Mouse (Mus musculus) heart, embryonic 13.5 days (tissue): Measurements from ENCODE around the gene Xpr1. TPM values are rescaled to one million over a fixed set of nuclear protein-coding genes. Genes with fewer than 3 reads are reported as not detected.
A peak's percentile ranks its signal among the peaks of the same experiment; 100 is the strongest.

ENCODE experiments used
- ATAC-seq: fragments of 200-750 bp; cut with Nextera tagmentation; 2 replicates; pipeline ENCODE4 v1.8.0; 2017; ENCODE audit warnings: moderate TSS enrichment; ENCODE audit not compliant: insufficient number of reproducible peaks, low FRiP score, low TSS enrichment; ENCODE audit errors: extremely low read depth
- H3K27ac ChIP-seq: fragments of 300-500 bp; sonication (generic); replicated peaks from 2 replicates; pipeline ENCODE4 v1.5.1; 2015; ENCODE audit warnings: moderate library complexity, mild to moderate bottlenecking, inconsistent platforms
- H3K27me3 ChIP-seq: fragments of 300-500 bp; sonication (generic); replicated peaks from 2 replicates; pipeline ENCODE4 v1.6.1; 2015; ENCODE audit warnings: mild to moderate bottlenecking, inconsistent platforms
- H3K36me3 ChIP-seq: fragments of 300-500 bp; sonication (generic); 2 replicates; pipeline ENCODE4 v1.6.1; 2015; ENCODE audit warnings: mild to moderate bottlenecking, inconsistent platforms
- H3K4me1 ChIP-seq: fragments of 300-500 bp; sonication (generic); 2 replicates; pipeline ENCODE4 v1.6.1; 2015; ENCODE audit warnings: inconsistent platforms
- H3K4me2 ChIP-seq: fragments of 300-500 bp; sonication (generic); 2 replicates; pipeline ENCODE4 v1.6.1; 2015; ENCODE audit warnings: inconsistent platforms, mild to moderate bottlenecking, moderate library complexity
- H3K4me3 ChIP-seq: fragments of 300-500 bp; sonication (generic); 2 replicates; pipeline ENCODE4 v1.5.1; 2015; ENCODE audit warnings: moderate library complexity, mild to moderate bottlenecking, inconsistent platforms
- H3K9ac ChIP-seq: fragments of 300-500 bp; sonication (generic); 2 replicates; pipeline ENCODE4 v1.6.1; 2015; ENCODE audit warnings: inconsistent platforms, mild to moderate bottlenecking, moderate library complexity
- H3K9me3 ChIP-seq: fragments of 300-500 bp; sonication (generic); 2 replicates; pipeline ENCODE4 v1.6.1; 2016; ENCODE audit warnings: inconsistent platforms
- WGBS: fragments of 180-500 bp; shearing (Covaris S2); methylation state at CpG from one replicate; pipeline ENCODE4 v1.1.7; 2015; ENCODE audit warnings: mixed read lengths; 5-methylcytosine and 5-hydroxymethylcytosine counted together
- polyA plus RNA-seq: library from polyadenylated mRNA; unstranded; fragments of >200 nt; fragmentation: Nextera tagmentation; extraction: Ambion mirVana; gene quantifications from 2 replicates; pipeline ENCODE4 v1.2.1, GENCODE M21; 2015

Xpr1 gene
- polyA plus RNA-seq, 1 experiment from 2014 or later = 9.5 TPM

DNA sequence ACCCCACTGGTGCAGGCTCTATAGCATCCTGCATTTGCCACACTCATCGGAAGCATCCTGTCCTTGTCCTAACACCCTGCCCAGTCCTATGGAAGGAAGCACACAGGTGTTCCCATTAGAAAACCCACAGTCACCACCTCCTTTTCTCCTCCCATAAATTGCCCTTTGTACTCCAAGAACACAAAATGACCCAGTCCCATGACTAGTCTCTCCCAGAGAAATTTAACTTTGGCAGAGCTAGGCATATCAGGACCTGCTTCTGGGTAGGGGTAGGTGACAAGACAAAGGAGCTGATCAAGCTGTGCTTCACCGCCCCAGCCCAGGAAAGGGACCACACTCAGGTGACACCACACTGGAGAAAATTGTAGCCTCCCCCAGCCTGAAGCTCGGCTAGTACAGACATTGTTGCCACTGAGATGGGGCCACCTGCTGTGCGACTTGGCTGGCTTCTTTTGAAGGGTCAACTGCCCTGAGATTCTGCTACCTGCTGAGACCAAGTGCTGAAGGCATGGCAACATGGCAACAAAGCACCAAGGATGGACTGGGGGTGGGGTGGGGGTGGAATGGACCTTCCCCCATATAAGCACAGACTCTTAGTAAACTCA is 166.6 kb downstream of the Xpr1 start:
- Histone ChIP-seq H3K36me3 (no peaks in the 10 kb centered on the region), H3K9ac (no peak overlapping the region), H3K4me1 (peaks cover 18% of the 10 kb centered on the region), H3K27ac (no peak overlapping the region), H3K4me2 (no peak overlapping the region), H3K4me3 (no peak overlapping the region), H3K27me3 (peaks cover 3% of the 10 kb centered on the region; the same call in 1 of the 2 replicates), H3K9me3 (no peaks in the 10 kb centered on the region)
- ATAC-seq = no peak
- 44% methylated on average over 4 of the region's 4 CpGs for WGBS

DNA sequence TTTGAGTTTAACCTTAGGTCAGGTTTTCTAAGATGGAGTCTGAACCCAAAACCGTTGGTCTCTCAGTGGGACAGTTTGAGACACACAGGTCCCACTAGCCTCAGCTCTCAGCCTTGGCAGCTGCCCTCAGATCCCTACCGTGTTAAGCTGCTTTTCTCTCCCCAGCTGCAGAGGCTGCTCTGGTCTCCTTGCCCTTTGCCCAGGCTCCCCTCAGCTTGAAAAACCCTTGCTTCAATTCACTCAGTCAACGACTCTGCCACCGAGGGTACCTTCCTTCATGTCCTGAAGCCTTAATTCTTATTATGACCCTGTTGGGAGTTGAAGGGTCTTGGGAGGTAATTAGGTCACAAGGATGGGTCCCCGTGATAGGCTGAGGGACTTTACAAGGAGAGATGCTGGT is 167.3 kb downstream of the Xpr1 start:
- Histone ChIP-seq H3K9me3 (no peaks in the 10 kb centered on the region), H3K36me3 (no peaks in the 10 kb centered on the region), H3K9ac (no peak overlapping the region), H3K4me3 (no peak overlapping the region), H3K27ac (no peak overlapping the region), H3K27me3 (peaks cover 3% of the 10 kb centered on the region; the same call in 1 of the 2 replicates), H3K4me1 (peaks cover 22% of the 10 kb centered on the region), H3K4me2 (no peak overlapping the region)
- WGBS = 44% methylated on average over 5 of the region's 5 CpGs
- no peak for ATAC-seq

DNA sequence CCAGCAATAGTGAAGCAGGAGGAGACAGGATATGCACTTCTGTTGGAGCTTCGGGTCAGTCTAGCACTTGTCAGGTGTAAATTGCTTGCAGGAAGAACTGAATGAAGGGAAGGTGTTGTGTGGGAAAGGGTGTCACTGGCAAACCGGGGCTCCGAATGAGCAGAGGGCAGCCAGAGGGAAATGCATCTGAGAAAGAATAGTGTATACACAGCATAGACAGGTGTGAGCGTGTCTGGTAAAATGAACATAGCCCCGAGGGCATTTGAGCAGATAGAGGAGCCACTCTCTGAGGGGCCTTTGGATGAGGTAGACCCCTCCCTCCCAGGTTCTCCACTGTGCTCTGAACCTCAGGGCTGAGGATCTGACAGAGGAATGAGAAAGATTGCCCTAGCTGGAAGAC is 169.2 kb downstream of the Xpr1 start:
- no peak overlapping the region for H3K4me2 ChIP-seq
- 31% methylated on average over 5 of the region's 5 CpGs for WGBS
- ATAC-seq = no peak

DNA sequence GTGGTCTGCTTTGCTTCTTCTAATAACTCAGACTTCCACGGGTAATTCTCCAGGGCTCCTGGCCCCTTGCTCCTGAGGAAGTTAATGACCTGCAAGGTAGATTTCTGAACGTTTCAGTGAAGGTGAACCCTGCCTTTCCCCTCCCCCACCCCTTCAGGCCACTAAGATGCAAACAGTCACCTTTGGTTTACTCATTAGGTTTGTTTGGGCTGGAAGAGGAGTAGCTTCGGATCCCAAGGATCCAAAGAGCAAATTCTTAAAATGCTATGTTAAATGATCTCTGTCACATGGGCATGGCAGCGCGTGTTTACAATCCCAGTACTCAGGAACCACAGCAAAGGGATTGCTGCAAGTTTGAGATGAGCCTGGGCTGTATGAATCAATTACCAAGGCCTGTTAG is 169.8 kb downstream of the Xpr1 start:
- Histone ChIP-seq H3K27me3 (peaks cover 3% of the 10 kb centered on the region; the same call in 1 of the 2 replicates), H3K9ac (no peak overlapping the region), H3K4me3 (no peak overlapping the region), H3K4me2 (no peak overlapping the region), H3K9me3 (no peaks in the 10 kb centered on the region), H3K36me3 (0 out of 2 replicates have a peak, but pooled peaks cover 2% of the 10 kb centered on the region), H3K4me1 (peaks cover 23% of the 10 kb centered on the region), H3K27ac (no peak overlapping the region)
- 30% methylated on average over 5 of the region's 5 CpGs for WGBS
- ATAC-seq = no peak

More for the DNA sequence above, 169.2 kb downstream of the Xpr1 start:
- Histone ChIP-seq H3K27me3 (peaks cover 3% of the 10 kb centered on the region; the same call in 1 of the 2 replicates), H3K9ac (no peak overlapping the region), H3K4me3 (no peak overlapping the region), H3K36me3 (no peaks in the 10 kb centered on the region), H3K4me1 (peaks cover 25% of the 10 kb centered on the region), H3K9me3 (no peaks in the 10 kb centered on the region), H3K27ac (no peak overlapping the region)

DNA sequence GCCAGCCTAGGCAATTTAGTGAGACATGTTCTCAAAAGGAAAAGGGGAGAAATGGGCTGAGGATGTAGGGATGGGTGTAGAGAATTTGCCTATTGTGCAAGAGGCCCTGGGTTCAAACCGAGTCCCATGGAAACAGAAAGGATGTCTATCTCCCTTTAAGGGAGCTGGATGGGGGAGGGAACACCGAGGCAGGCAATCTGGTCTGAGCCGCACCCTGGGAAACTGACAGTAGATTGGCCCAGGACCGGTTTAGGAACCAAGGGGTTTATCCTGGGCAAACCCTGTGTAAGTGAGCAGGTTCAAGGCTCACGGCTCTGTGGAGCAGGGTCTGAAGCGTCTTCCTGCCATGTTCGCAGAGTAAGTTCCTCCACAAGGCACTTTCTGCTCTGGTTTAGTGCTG is 171.7 kb downstream of the Xpr1 start:
- Histone ChIP-seq H3K9ac (peak overlapping the region; percentile 94), H3K4me1 (peaks cover 38% of the 10 kb centered on the region), H3K27me3 (no peaks in the 10 kb centered on the region; the same call in 1 of the 2 replicates), H3K4me3 (peak overlapping the region; percentile 76), H3K27ac (peak overlapping the region; percentile 92), H3K4me2 (peak overlapping the region; percentile 84), H3K36me3 (peaks cover 18% of the 10 kb centered on the region), H3K9me3 (no peaks in the 10 kb centered on the region)
- no peak for ATAC-seq
- 69% methylated on average over 7 of the region's 7 CpGs for WGBS

DNA sequence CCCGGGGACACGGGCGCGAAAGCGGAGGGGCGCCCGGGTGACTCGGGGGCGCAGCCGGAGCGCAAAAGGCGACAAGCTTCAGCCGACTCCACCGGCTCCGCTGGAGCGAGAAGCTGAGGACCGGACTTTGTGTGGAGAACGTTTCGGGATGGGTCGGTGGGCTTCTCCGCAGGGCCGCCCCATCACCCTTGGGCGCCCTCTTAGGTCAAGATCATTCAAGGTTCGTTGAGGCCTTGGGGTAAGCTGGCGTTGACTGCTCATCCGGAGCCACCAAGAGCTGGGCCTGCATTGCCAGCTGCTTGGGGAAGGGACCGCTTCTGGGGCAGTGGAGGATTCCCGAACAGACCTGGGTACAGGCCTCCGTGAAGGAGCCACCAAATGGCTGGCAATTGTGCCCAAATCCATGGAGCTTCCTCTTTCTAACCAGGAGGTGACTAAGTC is 172.4 kb downstream of the Xpr1 start:
- Histone ChIP-seq H3K4me2 (peak overlapping the region; percentile 84), H3K27me3 (no peaks in the 10 kb centered on the region), H3K4me1 (peaks cover 43% of the 10 kb centered on the region), H3K27ac (peak overlapping the region; percentile 92), H3K36me3 (peaks cover 25% of the 10 kb centered on the region), H3K4me3 (peak overlapping the region; percentile 76), H3K9me3 (no peaks in the 10 kb centered on the region), H3K9ac (peak overlapping the region; percentile 94)
- WGBS = 2% methylated on average over 29 of the region's 29 CpGs
- ATAC-seq = no peak

DNA sequence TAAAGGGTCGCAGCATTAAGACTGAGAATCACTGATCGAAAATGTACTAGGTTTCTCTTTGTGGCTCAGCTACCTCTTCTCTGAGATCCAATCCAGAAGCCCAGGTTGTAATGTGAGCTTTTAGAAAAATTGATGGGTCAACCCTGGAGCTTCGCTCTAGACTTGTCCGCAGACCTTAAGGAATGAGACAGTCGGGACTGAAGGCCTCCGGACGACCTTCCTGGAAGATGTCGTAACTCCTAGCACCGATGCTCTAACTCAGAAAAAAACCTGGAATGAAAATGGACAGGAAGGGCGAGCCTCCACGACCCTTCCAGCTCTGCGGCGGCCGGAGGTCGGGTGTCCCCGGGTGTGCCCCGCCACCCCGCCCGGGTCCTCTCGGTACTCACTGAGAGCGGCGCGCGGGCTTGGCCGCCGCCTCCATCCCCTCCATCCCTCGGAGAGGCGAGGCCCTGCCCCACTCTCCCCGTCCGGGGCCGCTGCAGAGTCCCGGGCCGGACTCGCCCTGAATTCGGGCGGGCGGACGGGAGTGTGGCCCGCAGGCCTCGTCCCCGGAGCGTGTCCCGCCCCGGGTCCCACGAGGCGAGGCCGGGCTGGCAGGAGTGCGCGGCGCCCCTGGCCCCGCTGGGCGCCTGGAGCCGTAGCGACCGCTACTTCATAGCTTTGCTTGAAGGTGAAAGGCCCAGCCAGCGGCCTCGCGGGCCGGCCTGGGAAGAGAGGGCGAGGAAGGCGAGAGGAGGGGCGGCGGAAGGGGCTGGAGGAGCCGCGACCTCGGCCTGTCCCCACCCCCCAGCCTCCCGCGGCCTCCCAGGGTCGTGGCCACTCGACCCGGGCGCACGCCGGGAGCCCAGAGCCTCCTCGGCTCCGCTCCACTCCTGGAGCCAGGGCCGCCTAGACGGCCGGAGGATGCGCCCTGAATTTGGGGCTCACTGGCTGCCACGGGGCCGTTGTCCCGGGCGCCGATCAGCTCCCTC is 173.1 kb downstream of the Xpr1 start, which contains the start of gene BC034090:
Gene BC034090 (minus strand): TSS at position 648 of the 974 bp plus-strand sequence.
- H3K9ac ChIP-seq = peak within 1 kb of the TSS; percentile 94
- no peaks in the 10 kb centered on the region for H3K9me3 ChIP-seq
- ATAC-seq = peak; percentile 64; the same call in 1 of the 2 replicates
- WGBS = 1% methylated on average over 85 of the region's 85 CpGs
- no peaks in the 10 kb centered on the region for H3K27me3 ChIP-seq
- H3K4me1 ChIP-seq = peaks cover 50% of the 10 kb centered on the region
- H3K4me2 ChIP-seq = peak within 1 kb of the TSS; percentile 84
- H3K4me3 ChIP-seq = peak within 1 kb of the TSS; percentile 76
- H3K36me3 ChIP-seq = peaks cover 32% of the 10 kb centered on the region
- peak within 1 kb of the TSS; percentile 92 for H3K27ac ChIP-seq

DNA sequence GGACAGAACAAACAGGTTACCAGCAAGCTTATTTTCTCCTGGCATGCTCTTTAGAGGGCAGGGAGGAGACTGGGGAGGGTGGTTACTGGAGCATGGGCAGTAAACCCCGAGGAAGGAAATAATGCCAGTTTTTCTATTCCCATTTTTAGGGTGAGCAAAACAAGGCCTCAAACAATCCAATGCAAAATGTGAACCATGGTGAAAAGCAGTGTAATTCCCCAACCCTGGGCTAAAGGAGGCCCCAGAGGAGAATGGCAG is 174.8 kb downstream of the Xpr1 start:
- Histone ChIP-seq H3K9me3 (no peaks in the 10 kb centered on the region), H3K36me3 (peaks cover 36% of the 10 kb centered on the region), H3K27me3 (no peaks in the 10 kb centered on the region), H3K9ac (0 out of 2 replicates have a peak overlapping the region, but pooled peaks have one; percentile 7), H3K27ac (0 out of 2 replicates have a peak overlapping the region, but pooled peaks have one; percentile 5), H3K4me2 (peak overlapping the region; percentile 28; the same call in 1 of the 2 replicates), H3K4me1 (peaks cover 62% of the 10 kb centered on the region), H3K4me3 (no peak overlapping the region)
- WGBS = 74% methylated on average over 1 of the region's 1 CpGs
- no peak for ATAC-seq

DNA sequence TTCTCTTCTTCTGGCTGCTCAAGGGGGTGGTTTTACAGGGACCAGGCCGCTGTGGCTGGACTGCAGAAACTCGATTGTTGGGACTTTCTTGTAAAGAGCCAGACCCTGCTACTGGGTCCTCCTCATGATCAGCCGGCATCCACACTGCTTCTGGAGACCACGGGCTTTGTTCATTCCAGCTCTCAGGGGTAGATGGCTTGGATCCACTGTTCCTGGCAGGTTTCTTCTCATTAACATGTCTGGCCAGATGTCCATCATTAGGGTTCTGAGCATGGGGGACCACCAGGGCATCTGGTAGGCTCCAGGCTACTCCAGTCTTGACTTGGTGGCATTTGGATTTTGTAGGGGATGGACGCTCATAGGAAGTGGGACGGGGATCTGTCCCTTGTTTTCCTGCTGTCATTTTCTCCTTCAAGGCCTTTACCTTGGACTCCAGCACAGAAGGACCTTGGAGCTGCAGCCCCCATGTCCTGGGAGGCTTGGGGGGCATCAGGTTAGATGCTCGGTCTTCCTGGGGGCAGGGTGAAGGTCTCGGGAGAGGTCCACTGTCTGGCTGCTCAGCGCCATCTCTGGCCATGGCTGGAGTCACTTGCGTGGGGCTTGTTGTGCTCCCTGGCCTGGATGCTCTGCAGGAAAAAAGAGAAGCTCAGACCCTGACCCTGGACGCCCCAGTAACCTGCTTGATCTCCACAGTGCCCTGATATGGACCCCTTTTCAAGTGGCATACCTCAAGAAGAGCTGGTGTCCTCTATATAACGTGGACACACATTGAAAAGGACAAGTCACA is 175.3 kb downstream of the Xpr1 start:
- peaks cover 65% of the 10 kb centered on the region for H3K4me1 ChIP-seq
- H3K27me3 ChIP-seq = no peaks in the 10 kb centered on the region
- no peak for ATAC-seq
- 76% methylated on average over 12 of the region's 12 CpGs for WGBS
- no peak overlapping the region for H3K4me3 ChIP-seq
- H3K36me3 ChIP-seq = peaks cover 36% of the 10 kb centered on the region
- 0 out of 2 replicates have a peak overlapping the region, but pooled peaks have one; percentile 7 for H3K9ac ChIP-seq
- no peaks in the 10 kb centered on the region for H3K9me3 ChIP-seq
- H3K27ac ChIP-seq = 0 out of 2 replicates have a peak overlapping the region, but pooled peaks have one; percentile 5
- H3K4me2 ChIP-seq = 0 out of 2 replicates have a peak overlapping the region, but pooled peaks have one; percentile 28

DNA sequence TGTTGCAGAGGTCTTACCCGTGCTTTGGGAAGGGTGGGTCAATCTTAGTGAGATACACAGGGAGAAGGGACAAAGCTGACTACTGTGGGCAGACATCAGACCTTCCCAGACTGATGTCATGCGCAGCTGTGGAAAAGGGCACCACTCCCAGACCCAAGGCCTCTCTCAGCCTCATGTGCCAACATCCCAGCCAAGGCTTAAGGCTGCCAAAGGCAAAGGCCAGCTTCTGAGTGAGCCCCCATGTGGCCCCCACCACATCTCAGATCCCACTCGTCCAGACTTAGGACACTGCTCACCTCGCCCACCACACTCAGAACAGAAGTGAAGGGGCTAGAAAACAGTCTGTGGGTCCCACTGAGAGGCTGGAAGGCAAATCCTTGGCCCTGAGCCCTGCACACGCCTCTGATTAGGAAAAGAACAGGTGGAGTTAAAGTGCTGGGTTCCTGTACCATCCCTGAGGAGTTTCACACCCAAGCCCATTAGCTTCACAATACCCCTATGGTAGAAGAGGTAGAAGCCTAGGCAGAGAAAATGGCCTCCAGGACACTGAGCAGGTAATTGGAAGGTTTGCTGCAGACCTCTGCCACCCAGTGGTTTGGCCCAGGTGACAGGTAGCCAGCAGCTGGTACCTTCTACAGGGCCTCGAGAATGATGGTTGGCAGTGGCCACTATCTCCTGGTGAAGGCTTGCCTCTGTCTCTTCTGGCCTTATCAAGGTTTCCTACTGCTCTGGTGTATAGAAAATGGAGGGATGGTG is 177.1 kb downstream of the Xpr1 start:
- Histone ChIP-seq H3K9ac (peak overlapping the region; percentile 68), H3K27ac (no peak overlapping the region), H3K4me3 (no peak overlapping the region), H3K36me3 (peaks cover 41% of the 10 kb centered on the region), H3K4me1 (peaks cover 76% of the 10 kb centered on the region), H3K4me2 (no peak overlapping the region), H3K27me3 (no peaks in the 10 kb centered on the region), H3K9me3 (no peaks in the 10 kb centered on the region)
- ATAC-seq = no peak
- WGBS = 81% methylated on average over 6 of the region's 6 CpGs
